Comparison of ENCODE assay signal across 20 mouse cellular contexts in the genomic region with DNA sequence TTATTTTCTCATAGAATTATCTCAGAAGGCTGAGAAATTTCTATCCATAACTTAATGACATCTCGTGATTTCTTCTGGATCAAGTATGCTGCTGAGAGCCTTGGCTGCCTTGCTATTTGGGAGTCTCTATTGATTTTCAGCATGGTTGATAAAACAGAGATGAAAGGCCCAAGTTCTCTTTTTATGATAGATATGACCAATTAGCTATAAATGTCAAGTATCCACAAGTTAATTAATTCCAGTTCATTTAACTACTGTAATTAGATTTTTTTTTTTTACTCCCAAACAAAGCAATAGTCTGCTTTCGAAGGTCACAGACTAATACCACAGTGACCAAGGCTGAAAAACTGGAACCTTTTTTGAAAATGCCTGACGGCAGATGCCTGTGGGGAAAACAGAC. TPM values are rescaled to one million over a fixed set of nuclear protein-coding genes. Genes with fewer than 3 reads are reported as not detected.
DNase-seq lines count a peak whose midpoint lies in the region; ATAC-seq and TF ChIP-seq lines count a peak whose summit lies in the region.
"Had no signal": no experiment of that assay in that cellular context is flagged by ENCODE, and none has a peak within 500 bp of the region (broad histone marks: within the 10 kb centered on the region; RNA-seq: fewer than 3 reads in every experiment).

No protein-coding gene starts in this region.

- H3K27me3 ChIP-seq in hindbrain, embryonic 14.5 days (ENCODE audit: control insufficient read depth, insufficient read depth, low read length) = no peaks in the 10 kb centered on the region
- no peaks in the 10 kb centered on the region for H3K27me3 ChIP-seq in hindbrain, embryonic 16.5 days (replicated peaks; ENCODE audit: control insufficient read depth, insufficient read depth, low read length)
- no peaks in the 10 kb centered on the region for H3K27me3 ChIP-seq in midbrain, embryonic 15.5 days (replicated peaks)
- no peaks in the 10 kb centered on the region for H3K27me3 ChIP-seq in midbrain, embryonic 16.5 days (ENCODE audit: control insufficient read depth, insufficient read depth, low read depth, low read length)
- H3K27me3 ChIP-seq: forebrain, embryonic 12.5 days had no signal

- no peaks in the 10 kb centered on the region for H3K4me1 ChIP-seq in hindbrain, embryonic 14.5 days (replicated peaks; ENCODE audit: control insufficient read depth, insufficient read depth, low read length)
- H3K4me1 ChIP-seq in hindbrain, embryonic 16.5 days (ENCODE audit: control insufficient read depth, insufficient read depth, low read depth, low read length) = no peaks in the 10 kb centered on the region
- H3K4me1 ChIP-seq in midbrain, embryonic 15.5 days = no peaks in the 10 kb centered on the region
- no peaks in the 10 kb centered on the region for H3K4me1 ChIP-seq in midbrain, embryonic 16.5 days (ENCODE audit: control insufficient read depth, insufficient read depth, low read length)
- H3K4me1 ChIP-seq: forebrain, embryonic 12.5 days had no signal

- WGBS in hindbrain, embryonic 14.5 days = 59% methylated on average over 3 of the region's 3 CpGs
- 49% methylated on average over 3 of the region's 3 CpGs for WGBS in hindbrain, embryonic 16.5 days
- 72% methylated on average over 3 of the region's 3 CpGs for WGBS in midbrain, embryonic 15.5 days
- 66% methylated on average over 3 of the region's 3 CpGs for WGBS in midbrain, embryonic 16.5 days

- H3K9ac ChIP-seq in hindbrain, embryonic 14.5 days = no peak overlapping the region
- no peak overlapping the region for H3K9ac ChIP-seq in hindbrain, embryonic 16.5 days (ENCODE audit: low read depth, low read length)
- no peak overlapping the region for H3K9ac ChIP-seq in midbrain, embryonic 15.5 days
- no peak overlapping the region for H3K9ac ChIP-seq in midbrain, embryonic 16.5 days (ENCODE audit: low read depth, low read length)
- H3K9ac ChIP-seq: forebrain, embryonic 12.5 days had no signal

- no peak for TF ChIP-seq POLR2A in brain, embryonic 14.5 days (IDR thresholded peaks at IDR 0.05; ENCODE audit: borderline replicate concordance, extremely low read depth, insufficient read depth, insufficient read length, poor library complexity, severe bottlenecking)

- H3K4me3 ChIP-seq in hindbrain, embryonic 14.5 days (replicated peaks; ENCODE audit: low read length) = no peak overlapping the region
- H3K4me3 ChIP-seq in hindbrain, embryonic 16.5 days (ENCODE audit: low read length) = no peak overlapping the region
- H3K4me3 ChIP-seq in midbrain, embryonic 15.5 days = no peak overlapping the region
- H3K4me3 ChIP-seq in midbrain, embryonic 16.5 days (ENCODE audit: low read depth, low read length) = no peak overlapping the region
- H3K4me3 ChIP-seq: forebrain, embryonic 12.5 days; gastrocnemius, adult 2 months had no signal

- no peak for TF ChIP-seq CTCF in brain, embryonic 14.5 days (IDR thresholded peaks at IDR 0.05; ENCODE audit: borderline replicate concordance, extremely low read depth, insufficient read depth, insufficient read length)

- no peaks in the 10 kb centered on the region for H3K9me3 ChIP-seq in hindbrain, embryonic 14.5 days (ENCODE audit: control insufficient read depth, low read length)
- no peaks in the 10 kb centered on the region for H3K9me3 ChIP-seq in hindbrain, embryonic 16.5 days (ENCODE audit: control insufficient read depth, low read length)
- H3K9me3 ChIP-seq in midbrain, embryonic 15.5 days = no peaks in the 10 kb centered on the region
- H3K9me3 ChIP-seq in midbrain, embryonic 16.5 days (replicated peaks; ENCODE audit: control insufficient read depth, low read length, poor library complexity, severe bottlenecking) = no peaks in the 10 kb centered on the region
- H3K9me3 ChIP-seq: forebrain, embryonic 12.5 days had no signal

- peak overlapping the region; percentile 47 for H3K27ac ChIP-seq in hindbrain, embryonic 14.5 days
- H3K27ac ChIP-seq in hindbrain, embryonic 16.5 days (ENCODE audit: low read depth, low read length) = no peak overlapping the region
- H3K27ac ChIP-seq in midbrain, embryonic 15.5 days = 0 out of 2 replicates have a peak overlapping the region, but pooled peaks have one; percentile 36
- no peak overlapping the region for H3K27ac ChIP-seq in midbrain, embryonic 16.5 days (ENCODE audit: low read length)
- H3K27ac ChIP-seq: forebrain, embryonic 12.5 days; gastrocnemius, adult 2 months had no signal

- no peak overlapping the region for H3K4me2 ChIP-seq in hindbrain, embryonic 14.5 days (replicated peaks)
- H3K4me2 ChIP-seq in hindbrain, embryonic 16.5 days (ENCODE audit: low read length) = no peak overlapping the region
- H3K4me2 ChIP-seq in midbrain, embryonic 15.5 days = no peak overlapping the region
- H3K4me2 ChIP-seq in midbrain, embryonic 16.5 days (ENCODE audit: low read length) = no peak overlapping the region
- H3K4me2 ChIP-seq: forebrain, embryonic 12.5 days; heart, embryonic 11.5 days had no signal

- no peak for ATAC-seq in hindbrain, embryonic 14.5 days (ENCODE audit: low FRiP score)
- ATAC-seq in hindbrain, embryonic 16.5 days = no peak
- no peak for ATAC-seq in midbrain, embryonic 15.5 days (replicated peaks)
- no peak for ATAC-seq in midbrain, embryonic 16.5 days
- ATAC-seq: activated CD4-positive, CD25-positive, alpha-beta regulatory T cell, adult 4 months; CD4-positive, CD25-positive, alpha-beta regulatory T cell, adult 4 months; forebrain, embryonic 16.5 days; intestine, postnatal 0 days had no signal

- no peaks in the 10 kb centered on the region for H3K36me3 ChIP-seq in hindbrain, embryonic 14.5 days (replicated peaks; ENCODE audit: control insufficient read depth, insufficient read depth)
- no peaks in the 10 kb centered on the region for H3K36me3 ChIP-seq in hindbrain, embryonic 16.5 days (ENCODE audit: control insufficient read depth, insufficient read depth, low read length)
- H3K36me3 ChIP-seq in midbrain, embryonic 15.5 days (replicated peaks) = no peaks in the 10 kb centered on the region
- no peaks in the 10 kb centered on the region for H3K36me3 ChIP-seq in midbrain, embryonic 16.5 days (ENCODE audit: control insufficient read depth, insufficient read depth, low read length)
- H3K36me3 ChIP-seq: forebrain, embryonic 12.5 days had no signal

- no peak for DNase-seq in hindbrain, embryonic 14.5 days (ENCODE audit: low spot score)
- DNase-seq in brain, embryonic 14.5 days (ENCODE audit: low read depth) = peak; percentile 22
- peak; percentile 51 for DNase-seq in retina, postnatal 1 day
- DNase-seq in frontal cortex, adult 2 months (ENCODE audit: extremely low spot score in 1 of 2, low spot score in 1 of 2) = no peak
- DNase-seq: adrenal gland, adult 8-10 months; adrenal gland, postnatal 25 days; cerebellum, adult 18-20 months; cerebellum, adult 9-10 months; cerebellum, postnatal 14 days; gastrocnemius, adult 2 months; gastrocnemius, postnatal 14 days had no signal

RNA-seq across cellular contexts. Expression of gene Snrpb2, which starts 59.5 kb away (rescaled TPM):
- polyA plus RNA-seq in hindbrain, embryonic 14.5 days (2014; fragmentation: Nextera tagmentation; extraction: Ambion mirVana) = 49.3 and 56.9 TPM in 2 replicates
- 38.6 and 42.0 TPM in 2 replicates for polyA plus RNA-seq in hindbrain, embryonic 16.5 days (2015; fragmentation: Nextera tagmentation; extraction: Ambion mirVana)
- polyA plus RNA-seq in midbrain, embryonic 15.5 days (2015; fragmentation: Nextera tagmentation; extraction: Ambion mirVana) = 47.1 and 50.4 TPM in 2 replicates
- 47.5 and 51.3 TPM in 2 replicates for polyA plus RNA-seq in midbrain, embryonic 16.5 days (2015; fragmentation: Nextera tagmentation; extraction: Ambion mirVana)
- 40.8 and 43.1 TPM in 2 replicates for polyA plus RNA-seq in brain, embryonic 14.5 days (2012; rRNA removed)
- 25.5 and 27.6 TPM in 2 replicates for polyA plus RNA-seq in frontal cortex, adult 2 months (2012; rRNA removed)

Comparison
In these comparisons a context has a peak if more than half of its experiments do, and no peak if none do; other contexts are left out.
1. H3K27ac ChIP-seq: peak in hindbrain, embryonic 14.5 days (single experiment) and midbrain, embryonic 15.5 days (single experiment); none in hindbrain, embryonic 16.5 days (single experiment) and midbrain, embryonic 16.5 days (single experiment).
2. DNase-seq: peak in brain, embryonic 14.5 days (single experiment) and retina, postnatal 1 day (single experiment); none in hindbrain, embryonic 14.5 days (single experiment) and frontal cortex, adult 2 months (0 of 2).